Mouse (Mus musculus) thymus, postnatal 36 days (tissue): ENCODE data around the gene Tex29.
"Not testable (repeated sequence)": the region's sequence is repeated elsewhere in the genome, so short reads cannot be mapped to it uniquely, and the experiment has no call there.

Experiments used
- DNase-seq, 2 experiments: peaks; one replicate each; pipeline ENCODE4 v3.0.0; 2022; ENCODE audit warnings: mixed read lengths in 2 of 2

Tex29 gene

DNA sequence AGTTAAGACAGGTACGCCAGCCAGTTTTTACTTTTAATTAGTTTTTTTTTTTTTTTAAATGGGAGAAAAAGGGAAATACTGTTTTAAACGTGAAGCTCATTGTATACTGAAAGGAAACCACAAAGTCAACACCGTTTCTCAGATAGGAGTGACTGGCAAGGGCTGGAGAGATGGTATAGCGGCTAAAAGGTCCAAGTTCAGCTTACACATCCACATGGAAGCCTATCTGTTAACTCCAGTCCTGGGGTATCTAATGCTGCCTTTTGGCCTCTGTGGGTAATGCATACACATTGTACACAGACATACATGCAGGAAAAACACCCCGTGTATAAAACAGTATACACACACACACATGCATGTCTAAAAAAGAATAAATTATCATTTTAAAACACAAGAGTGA lies 8.3 kb upstream of the Tex29 start:
- no peak for DNase-seq

DNA sequence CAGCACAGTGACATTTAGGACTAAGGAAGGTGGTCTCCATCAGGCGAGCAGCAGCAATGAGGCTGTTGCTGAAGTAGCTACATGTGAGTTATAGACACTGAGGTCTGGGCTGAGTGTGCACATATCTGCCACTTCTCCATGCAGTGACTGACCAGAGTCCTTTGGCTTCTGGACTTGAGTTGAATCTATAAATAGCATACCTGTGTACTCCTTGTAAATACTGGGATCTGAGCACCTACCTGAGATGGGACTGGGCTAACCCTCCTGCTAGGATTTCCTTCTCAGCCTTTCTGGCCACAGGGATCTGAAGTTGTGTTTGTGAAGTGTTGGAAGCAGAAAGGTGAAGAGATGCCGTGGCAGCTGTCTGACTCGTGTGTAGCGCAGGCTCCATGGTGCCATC lies 7.1 kb upstream of the Tex29 start:
- DNase-seq: no peak

DNA sequence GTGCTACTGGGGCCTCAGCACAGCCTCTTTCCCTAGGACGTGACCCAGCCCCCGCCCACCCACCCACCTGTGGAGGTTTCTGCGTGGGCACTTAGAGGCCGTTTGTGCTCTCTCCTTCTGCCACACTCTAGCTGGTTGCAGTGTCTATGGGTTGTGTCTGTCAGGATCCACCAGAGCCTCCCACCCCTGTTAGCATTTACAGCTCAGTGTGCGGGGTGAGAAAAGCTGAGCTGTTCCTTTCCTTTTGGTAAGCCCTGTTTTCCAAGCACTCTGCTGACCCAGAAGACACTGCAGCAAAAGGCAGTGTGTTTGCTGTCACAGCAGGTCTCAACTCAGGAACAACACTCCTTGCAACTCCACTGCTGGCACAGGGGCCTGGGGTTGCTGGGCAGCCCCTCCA lies 6.1 kb upstream of the Tex29 start:
- no peak for DNase-seq

DNA sequence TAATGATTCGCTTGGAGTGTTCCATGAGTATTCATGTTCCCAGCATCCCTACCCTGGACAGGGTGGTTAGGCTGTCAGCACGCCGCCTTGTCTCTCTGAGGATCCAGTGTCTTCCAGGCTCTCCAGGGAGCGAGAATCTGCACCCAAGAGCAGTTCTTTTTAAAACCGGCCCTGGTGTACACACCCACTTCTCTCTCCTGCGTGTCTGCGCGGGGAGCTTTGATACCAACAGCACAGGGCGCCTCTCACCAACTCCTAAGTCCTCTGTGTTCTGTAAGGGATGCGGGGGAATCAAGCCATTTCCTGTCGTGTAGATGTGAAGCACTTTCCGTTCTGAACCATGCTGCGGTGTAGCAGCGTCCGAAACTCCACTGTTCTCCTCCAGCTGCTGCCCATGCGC lies 5.6 kb upstream of the Tex29 start:
- DNase-seq: no peak

DNA sequence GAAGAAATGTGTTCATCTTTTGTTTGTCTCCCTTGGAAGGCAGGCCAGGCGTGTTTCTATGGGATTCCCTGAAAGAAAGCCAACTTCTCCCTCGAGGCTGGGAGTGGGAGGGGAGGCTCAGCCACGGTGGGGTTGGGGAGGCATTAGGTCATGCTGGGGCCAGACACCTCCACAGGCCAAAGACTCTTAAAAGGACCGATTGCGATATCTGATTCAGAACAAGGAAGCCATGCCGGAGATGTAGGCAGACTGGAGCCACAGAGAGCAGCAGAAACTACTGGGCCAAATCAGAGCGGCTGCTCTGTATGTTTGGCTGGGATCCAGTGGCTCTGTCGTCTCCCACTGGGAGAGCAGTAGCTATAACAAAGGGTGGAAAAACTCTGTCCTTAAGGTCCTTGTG lies 1.3 kb downstream of the Tex29 start:
- no peak for DNase-seq

DNA sequence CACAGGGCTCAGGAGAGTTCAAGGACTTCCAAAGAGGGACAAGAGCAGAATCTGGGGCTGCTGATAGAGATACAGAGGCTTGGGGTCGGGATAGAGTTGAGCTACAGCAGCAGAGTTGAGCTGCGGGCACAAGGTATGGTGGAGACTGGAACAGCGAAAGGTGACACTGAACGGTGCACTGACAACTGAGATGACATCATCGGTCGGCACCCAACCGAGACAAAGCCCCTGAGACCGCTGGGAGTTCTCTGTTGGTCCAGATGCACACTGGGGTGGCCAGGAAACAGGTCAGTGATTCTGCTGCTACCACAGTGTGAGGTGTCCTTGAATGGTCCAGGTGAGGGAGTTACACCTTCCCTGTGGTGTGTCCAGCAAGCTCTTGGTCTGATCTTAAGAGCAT lies 2.5 kb downstream of the Tex29 start:
- DNase-seq: no peak

DNA sequence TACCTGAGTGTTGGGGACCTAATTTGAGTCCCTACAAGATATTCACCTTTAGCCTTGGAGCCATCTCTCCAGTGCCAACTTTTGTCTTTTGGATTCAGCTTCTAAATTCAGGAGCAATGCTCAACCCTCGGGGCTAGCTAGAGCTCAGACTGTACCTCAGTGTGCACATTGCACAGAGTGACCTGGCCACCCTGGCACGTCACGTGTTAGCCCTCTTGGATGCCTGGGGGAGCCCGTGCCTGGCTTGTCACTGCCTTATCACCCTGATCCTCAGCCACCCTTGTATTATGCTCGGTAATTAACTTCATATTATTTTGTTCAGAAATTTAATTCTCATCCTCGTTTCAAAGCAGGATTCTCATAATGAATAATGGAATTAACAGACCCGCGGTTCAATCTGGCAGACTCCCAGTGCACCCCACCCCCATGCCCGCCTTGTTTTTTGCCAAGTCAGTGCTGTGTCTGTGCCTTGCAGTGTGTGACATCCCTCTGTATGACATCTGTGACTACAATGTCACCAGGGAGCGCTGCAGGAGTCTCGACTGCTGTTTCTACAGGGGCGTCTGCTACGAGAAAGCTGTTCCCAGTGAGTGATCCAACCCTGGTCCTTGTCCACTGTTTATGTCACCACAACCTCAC lies 3.5 kb downstream of the Tex29 start:
- no peak for DNase-seq

DNA sequence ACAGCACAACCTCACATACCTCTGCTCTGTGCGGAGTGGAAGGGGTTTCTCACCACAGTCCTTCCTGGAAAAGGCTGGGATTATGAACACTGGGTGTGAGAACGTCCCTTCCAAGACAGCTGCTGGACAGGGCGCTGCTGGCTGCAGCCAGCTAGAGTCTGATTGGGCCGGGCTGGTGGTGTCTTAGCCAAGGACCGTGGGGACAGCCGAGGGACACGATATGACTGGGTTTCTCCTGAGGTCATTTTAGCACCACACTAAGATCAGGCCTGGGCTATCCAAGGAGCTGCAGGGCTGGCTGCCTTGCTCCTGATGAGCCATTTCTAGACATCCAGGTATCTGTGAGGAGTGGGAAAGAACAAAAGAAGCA lies 4.0 kb downstream of the Tex29 start:
- DNase-seq: no peak

DNA sequence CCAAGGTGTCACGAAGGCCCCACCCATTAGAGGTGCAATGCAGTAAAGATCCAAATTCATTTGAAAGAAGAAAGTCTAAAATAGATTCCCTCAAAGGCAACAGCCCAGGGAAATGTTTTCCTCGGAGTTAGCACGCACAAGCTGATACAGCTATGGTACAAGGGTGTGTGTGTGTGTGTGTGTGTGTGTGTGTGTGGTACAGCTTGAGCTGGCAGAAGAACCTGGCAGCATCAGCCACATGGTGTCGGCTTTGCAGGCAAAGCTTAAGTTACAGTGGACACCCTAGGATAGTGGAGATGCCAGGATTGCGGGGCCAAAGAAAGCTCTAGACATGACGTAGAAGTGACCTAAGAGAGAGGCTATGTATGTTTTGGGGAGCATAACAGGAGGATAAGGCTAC lies 6.5 kb downstream of the Tex29 start:
- no peak for DNase-seq

DNA sequence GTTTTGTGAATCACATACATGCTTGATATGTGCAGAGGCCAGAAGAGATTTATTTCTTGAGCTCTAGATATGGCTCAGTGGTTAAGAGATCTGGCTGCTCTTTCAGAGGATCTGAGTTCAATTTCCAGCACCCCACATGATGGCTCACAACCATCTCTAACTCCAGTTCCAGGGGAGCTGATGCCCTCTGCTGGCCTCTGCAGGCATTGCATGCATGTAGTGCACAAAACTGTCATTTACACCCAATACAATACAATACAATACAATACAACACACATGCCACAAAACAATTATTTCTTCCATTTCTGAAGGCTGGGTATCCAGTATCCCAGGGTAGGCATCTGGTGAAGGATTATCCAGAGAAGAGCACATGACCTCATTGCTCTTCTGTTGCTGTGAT lies 27.6 kb downstream of the Tex29 start:
- DNase-seq: no peak

DNA sequence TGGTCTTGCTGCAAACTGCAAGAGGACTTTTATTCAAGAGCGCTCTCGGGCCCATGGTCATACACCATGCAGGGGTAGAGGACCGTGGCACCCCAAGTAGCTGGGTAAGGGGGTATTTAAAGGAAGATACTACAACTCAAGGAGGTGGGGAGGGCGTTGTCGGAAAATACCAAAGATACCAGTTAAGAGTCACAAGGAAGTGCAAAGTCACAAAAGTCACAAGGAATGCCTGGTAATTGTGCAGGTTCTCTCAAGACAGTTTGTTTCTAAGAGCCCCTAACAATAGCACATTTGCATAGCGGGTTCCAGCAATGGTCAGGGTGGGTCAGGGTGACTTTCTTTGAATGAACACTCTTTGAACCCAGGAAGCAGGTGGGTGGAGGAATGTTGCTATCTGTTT lies 34.0 kb downstream of the Tex29 start:
- DNase-seq: not testable (repeated sequence)

DNA sequence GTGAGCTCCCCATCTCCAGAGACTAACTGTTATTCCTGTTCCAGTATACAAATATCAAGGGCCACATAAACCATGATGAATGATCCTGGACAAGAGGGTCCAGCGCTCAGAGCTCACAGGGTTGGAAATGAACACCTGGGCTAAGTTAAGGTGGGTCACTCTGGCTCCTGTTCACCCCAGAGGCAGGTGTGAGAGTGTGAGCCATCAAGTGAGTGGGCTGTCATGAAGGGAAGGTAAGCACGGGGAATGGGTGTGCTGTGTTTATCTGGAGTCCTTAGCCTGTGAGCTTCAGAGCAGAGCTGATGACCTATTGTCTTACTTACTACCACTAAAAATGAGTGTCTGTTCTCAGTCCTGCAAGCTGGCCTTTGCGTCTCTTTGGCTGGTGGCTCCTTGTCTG lies 44.4 kb downstream of the Tex29 start:
- DNase-seq: no peak

DNA sequence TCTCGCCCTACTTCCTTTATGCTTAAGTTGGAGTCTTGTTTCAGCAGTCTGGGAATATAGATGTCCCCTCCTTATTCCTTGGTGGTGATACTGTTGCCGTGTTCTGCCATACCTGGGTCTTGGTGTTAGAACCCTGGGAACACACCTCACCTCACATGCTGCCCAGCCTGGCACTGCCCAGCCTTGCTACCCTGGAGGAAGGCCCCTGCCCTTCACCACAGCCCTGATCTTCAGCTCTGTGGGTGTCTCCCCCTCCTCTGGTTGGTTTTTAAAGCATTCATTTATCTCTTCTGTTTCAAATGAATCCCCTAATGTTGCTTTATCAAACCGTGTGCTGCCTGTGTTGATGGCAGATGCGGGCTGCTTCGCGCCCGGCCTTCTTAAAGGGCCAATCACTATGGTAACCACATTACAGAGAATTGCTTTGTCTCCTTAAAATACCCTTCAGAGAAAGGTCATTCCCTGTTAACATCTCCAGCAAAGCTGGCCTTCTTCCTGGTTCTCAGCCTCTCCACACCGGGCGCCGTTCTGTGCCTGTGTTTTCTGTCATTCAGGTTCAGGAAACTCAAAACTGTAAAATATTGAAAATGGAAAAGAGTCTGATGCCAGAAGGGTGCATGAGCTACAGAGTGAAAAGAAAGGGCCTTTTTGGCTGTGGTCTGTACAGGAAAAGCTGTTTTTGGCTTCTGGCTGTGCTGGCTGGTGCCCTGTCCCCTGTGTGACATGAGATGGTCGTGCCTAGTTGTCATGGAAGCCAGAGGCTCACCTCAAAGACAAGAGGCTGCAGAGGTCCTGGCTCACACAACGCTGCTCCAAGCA lies 45.8 kb downstream of the Tex29 start:
- no peak for DNase-seq

DNA sequence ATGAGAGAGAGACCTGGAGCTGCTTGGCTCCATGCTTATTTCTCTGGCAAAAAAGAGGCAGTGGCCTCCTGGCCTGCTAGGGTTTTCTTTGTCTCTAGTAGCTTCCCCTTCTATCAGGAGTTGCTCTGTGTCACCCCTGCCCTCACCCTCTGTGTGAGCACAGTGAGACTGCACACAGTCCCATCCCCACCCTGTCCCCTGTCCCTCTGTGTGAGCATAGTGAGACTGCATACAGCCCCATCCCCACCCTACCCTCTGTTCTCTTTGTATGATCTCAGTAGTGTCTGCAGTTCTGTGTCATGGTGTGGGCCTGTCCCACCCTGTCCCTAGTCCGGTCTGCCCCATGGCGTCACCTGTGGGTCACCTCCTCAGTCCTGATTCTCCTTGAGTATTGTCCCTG lies 46.5 kb downstream of the Tex29 start:
- no peak for DNase-seq

DNA sequence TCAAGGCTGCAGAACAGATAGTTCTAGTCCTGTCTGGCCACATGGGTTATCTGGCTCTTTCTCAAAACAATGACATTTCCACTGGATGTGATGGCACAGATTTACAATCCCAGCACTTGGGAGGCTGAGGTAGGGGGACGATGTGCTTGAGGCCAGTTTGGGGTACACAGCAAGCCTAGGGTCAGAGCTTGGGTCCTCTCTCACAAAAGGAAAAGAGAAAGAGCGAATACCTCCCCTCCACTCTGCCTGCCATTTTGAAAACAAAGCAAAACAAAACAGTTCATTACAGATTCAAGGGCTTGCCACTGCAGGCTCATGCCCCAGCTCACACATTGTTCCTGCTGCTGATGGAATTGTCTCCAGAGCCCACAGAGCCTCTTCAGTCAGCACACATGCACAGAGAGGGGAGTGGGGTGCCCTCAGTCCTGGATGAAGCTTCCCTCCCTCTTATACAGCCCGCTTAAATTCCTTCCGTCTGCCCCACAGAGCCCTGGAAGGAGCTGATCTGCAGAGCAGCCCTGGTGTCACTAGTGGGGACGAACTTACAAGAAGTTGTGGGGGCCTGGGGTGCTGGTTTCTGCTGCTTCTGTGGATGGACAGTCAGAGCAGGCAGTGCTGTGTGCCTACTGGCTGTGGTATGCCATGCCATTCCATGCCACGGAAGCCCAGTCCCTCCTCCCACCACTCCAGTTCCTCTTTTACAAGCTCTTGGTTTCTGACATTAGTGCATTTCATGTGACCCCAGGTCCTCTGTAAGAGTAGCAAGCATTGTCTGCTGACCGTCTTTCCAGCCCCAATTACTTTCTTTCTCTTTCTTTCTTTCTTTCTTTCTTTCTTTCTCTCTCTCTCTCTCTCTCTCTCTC lies 49.1 kb downstream of the Tex29 start:
- no peak for DNase-seq

DNA sequence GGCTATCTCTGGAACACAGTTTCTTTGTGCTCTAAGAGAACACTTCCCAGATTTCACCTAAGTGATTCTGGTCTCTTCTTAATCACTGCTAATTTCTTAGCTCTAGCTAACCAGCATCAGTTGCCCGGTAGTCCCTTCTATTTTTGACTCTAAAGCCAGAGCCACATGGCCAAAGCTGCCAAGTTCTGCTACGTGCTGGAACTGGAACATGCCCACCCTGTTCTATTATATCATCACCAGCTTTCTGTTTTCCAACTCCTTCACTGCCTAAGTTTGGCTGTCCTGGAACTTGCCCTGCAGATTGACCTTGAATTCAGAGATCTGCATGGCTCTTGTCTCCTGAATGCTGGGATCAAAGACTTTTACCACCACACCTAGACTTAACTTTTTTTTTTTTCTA lies 52.5 kb downstream of the Tex29 start:
- DNase-seq: no peak

DNA sequence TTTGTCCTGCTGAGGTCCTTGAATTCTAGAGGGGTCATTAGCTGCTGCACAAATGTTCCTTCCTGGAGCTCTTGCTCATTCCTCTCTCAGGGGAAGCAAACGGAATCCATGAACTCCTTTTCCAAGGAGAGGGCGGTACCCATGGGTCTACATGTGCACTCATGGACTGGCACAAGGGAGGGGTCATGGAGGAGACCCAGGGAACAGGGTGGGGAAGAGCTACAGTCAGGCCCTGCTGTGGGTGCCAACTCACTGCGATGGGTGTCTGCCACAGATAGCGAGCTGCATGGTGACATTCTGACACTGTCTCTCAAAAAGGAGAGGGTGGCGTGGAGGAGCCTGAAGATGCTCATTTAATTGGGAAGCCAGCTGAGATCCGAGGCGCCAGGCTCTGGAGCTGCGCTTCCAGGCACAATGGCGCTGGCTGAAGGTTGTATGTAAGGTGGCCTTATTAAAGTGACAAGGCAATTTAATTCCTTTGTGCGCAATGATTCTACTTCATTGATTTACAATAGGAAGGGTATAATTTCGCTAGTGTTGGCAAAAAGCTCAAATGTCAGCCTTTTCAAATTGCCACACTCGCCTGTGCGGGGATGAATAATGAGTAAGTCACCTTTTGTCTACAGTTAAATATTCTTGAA lies 55.9 kb downstream of the Tex29 start:
- no peak for DNase-seq

DNA sequence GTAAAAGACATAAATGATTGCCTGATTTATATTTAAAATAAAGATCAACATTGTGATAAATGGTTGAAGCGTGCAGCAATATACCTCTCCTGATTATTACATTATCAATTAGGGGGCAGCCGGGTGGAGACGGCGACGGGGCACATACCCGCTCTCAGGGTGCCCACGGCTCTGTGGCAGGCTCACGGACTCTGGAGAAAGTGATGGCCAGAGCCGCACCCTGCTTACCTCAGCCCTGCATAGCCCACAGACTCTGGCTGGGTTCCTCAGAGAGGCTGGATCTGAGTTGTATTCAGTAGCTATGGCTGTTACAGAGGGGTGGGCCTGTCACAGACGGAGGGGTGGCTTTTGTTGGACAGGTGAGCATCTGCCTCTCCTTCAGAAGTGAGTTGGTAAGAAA lies 56.4 kb downstream of the Tex29 start:
- no peak for DNase-seq

DNA sequence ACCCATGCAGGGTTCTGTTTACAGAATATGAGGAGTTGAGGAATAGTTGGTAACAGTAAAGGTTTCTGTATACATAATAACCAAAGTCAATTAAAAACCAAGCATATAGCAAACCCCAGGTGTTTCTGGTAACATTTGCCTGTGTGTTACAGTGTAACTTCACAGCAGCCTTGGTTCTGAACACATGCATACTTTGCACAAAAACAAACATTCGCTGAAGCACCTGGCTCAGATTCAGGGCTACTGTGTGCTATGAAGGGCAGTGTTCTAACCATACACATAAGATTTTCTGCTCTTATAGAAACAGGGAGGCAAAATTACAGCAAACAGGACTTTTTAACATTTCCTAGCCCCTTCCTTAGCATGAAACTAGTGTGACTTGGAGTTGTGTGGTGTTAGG lies 58.5 kb downstream of the Tex29 start:
- no peak for DNase-seq
